ENCODE assay signal across 18 mouse cellular contexts in genomic region chr1:192937956-192938355, GRCm38 (mm10).
"Had no signal": no experiment of that assay in that cellular context is flagged by ENCODE, and none has a peak within 500 bp of the region (broad histone marks: within the 10 kb centered on the region; RNA-seq: fewer than 3 reads in every experiment).

No protein-coding gene starts in this region.

- H3K4me2 ChIP-seq: intestine, embryonic 15.5 days; kidney, embryonic 15.5 days; liver, embryonic 11.5 days; liver, embryonic 15.5 days; lung, embryonic 14.5 days; neural tube, embryonic 15.5 days had no signal

- H3K4me1 ChIP-seq: intestine, embryonic 15.5 days; kidney, embryonic 15.5 days; limb, embryonic 10.5 days; liver, embryonic 15.5 days; midbrain, embryonic 10.5 days; neural tube, embryonic 15.5 days had no signal

- H3K9me3 ChIP-seq: intestine, embryonic 15.5 days; kidney, embryonic 15.5 days; limb, embryonic 10.5 days; liver, embryonic 15.5 days; midbrain, embryonic 10.5 days; neural tube, embryonic 15.5 days had no signal

- H3K36me3 ChIP-seq: intestine, embryonic 15.5 days; kidney, embryonic 15.5 days; limb, embryonic 10.5 days; neural tube, embryonic 15.5 days had no signal

- DNase-seq: kidney, adult 2 months; kidney, postnatal 14 days; lung, embryonic 14.5 days; lung, postnatal 10 days; lung, postnatal 4 days; midbrain, embryonic 14.5 days; thymus, adult 18-20 months; thymus, postnatal 14 days had no signal

- H3K4me3 ChIP-seq: intestine, embryonic 15.5 days; kidney, embryonic 15.5 days; left cerebral cortex, adult 2 months; limb, embryonic 10.5 days; liver, embryonic 15.5 days; midbrain, embryonic 10.5 days; myocyte; neural tube, embryonic 15.5 days had no signal

- H3K9ac ChIP-seq: intestine, embryonic 15.5 days; kidney, embryonic 15.5 days; liver, embryonic 15.5 days; lung, embryonic 14.5 days; neural tube, embryonic 15.5 days had no signal

- H3K27me3 ChIP-seq: intestine, embryonic 15.5 days; kidney, embryonic 15.5 days; liver, embryonic 15.5 days; neural tube, embryonic 15.5 days had no signal

- ATAC-seq: intestine, embryonic 15.5 days had no signal

- H3K27ac ChIP-seq: intestine, embryonic 15.5 days; kidney, embryonic 15.5 days; left cerebral cortex, adult 2 months; limb, embryonic 10.5 days; liver, embryonic 15.5 days; midbrain, embryonic 10.5 days; neural tube, embryonic 15.5 days; stomach, postnatal 0 days had no signal
